Mouse (Mus musculus) cerebellum, postnatal 25 days (tissue): ENCODE data around the gene Sh3bgrl.

Experiments used
- DNase-seq, 2 experiments: peaks; one replicate each; pipeline ENCODE4 v3.0.0; 2021; ENCODE audit warnings: mixed read lengths in 2 of 2

Gene Sh3bgrl

DNA sequence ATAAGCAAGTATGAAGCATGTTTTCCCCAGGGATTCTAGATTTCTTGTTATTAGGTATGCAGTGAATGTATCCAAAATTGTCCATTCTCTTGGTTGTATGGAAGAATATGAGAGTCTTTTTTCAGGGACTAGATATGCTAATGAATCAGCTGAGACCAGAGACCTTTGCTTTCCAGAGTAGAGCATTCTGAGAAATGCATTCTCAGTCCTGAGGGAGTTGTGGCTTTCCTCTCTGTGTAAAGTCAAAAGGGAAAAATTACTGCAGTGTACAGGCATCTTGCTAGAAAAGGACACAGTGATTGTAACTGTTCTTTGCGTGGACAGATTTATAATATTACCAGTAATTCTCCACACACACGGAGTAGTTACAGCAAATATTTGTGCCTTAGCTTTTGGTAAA is 38.3 kb downstream of the Sh3bgrl start:
- no peak for DNase-seq

DNA sequence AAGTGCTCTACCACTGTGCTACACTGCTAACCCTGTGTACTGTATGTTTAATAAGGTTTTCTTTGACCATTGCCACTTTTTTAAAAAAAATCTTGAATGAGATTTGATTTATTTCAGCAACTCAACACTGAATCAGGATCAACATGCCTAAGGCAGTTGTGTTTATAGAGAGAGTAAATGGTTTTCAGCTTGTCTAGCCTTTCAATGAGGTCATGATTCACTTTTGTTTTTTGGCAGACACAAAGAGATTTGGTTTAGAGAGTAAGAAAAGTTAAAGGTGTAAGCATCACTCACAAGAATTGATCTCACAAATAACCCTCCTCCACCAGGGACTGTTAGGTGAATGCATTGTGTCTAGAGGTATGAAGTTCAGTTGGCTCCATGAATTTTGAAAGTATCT is 41.1 kb downstream of the Sh3bgrl start:
- DNase-seq: no peak

DNA sequence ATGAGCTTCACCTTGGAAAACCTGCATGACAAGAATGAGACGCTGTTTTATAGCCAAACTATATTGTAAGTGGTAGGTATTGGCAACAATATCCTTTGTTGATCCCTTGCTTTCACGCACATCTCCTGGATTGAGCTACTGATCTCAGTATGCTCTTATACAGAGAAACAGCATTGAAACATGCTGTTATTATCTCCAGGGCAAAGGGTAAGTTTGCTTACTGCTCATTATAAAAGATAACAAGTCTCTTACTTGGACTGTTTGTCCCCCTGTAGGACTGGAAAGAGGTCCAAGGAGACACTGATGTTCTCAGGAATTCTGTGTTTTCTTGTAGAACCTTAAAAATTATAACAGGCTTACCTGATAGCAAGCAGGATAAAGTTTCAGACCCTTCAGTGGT is 41.7 kb downstream of the Sh3bgrl start:
- DNase-seq: no peak

DNA sequence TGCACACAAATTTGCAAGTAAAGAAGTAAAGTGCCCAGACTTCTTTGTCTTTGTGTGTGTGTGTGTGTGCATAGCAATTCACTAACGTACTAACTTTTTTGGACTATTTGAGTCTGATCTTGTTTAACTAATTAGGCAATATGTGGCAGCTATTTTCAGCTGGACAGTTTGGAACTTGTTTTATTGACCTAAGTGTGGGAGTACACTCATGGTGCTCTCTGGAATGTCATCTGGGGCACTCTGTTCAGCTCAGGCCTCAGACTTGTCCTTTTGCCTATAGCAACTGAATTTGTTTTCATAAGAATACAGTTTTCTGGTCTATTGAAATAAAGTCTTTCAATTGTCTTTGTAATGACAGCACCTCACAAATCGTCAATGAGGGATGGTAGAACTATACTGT is 42.1 kb downstream of the Sh3bgrl start:
- no peak for DNase-seq

DNA sequence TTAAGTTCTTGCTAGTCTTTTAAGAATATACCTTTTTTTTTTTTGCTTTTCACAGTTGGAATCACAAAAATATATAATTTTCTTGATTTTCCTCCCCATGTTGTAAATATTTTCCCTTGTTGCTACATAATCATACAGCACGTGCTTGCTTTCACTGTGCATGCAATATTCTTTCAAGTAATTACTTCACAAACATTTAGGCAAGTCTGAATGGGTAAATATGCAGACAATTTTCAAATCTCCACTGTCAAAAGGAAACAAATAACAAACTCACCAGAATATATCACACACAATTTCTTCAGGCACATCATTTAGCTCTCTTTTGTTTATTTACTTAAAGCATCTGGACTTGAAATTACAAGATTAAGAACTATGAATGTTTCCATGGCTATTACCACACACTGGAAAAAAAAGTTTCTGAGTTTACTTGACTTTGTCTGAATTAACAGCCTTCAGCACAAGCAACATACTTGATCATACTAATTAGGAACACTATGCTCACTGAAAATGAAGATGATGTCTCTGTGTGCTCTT is 46.2 kb downstream of the Sh3bgrl start:
- DNase-seq: no peak

DNA sequence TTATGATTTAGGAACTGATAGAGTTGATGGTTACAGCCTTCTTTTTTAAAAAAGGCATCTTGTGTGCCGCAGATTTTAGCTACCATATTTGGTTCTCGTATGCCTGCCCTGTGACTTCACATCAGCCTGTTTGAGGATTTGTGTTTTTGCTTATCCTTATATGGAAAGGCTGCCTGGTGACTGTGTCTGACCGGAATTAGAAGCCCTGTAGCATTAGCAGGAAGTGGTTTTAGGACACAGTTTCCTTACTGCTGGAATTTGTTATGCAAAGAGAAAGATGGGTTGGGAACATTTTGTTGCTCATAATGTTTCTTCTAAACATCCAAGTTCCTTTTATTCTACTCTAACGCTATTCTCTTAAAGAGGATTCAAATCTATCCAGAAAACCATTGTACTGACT is 47.1 kb downstream of the Sh3bgrl start:
- DNase-seq: no peak

DNA sequence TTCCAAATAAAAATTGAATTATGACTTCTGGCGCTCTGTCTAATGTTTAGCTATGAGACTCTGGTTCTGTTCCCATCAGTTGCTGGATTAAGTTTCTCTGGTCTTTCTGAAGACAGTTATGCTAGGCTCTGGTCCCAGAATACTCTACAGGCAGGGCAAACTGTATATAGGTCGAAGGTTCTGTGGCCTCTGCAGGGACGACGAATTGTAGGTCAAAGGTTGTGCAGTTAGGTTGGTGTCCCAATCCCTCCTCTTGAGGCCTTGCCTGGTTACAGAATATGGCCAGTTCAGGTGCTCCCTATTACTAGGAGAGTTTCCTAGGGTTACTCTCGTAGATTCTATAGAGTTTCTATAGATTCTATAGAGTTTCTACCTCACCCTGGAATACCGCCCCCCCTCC is 50.6 kb downstream of the Sh3bgrl start:
- DNase-seq: no peak

DNA sequence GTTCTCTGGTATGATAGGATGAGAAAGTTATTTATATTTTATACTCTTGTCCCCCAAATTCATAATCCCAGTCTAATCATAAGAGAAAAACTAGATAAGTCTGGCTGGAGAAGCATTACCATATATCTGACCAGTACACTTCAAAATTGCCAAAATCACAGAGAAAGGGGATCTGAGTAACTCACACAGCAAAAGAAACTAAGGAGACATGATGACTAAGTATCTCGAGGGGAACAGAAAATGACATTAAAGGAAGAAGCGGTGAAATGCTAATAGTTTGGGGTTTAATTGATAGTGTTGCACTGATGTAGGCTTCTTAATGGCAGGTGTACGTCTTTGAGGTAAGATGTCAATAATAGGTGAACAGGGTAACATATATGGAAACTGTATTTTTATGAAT is 51.9 kb downstream of the Sh3bgrl start:
- DNase-seq: no peak

DNA sequence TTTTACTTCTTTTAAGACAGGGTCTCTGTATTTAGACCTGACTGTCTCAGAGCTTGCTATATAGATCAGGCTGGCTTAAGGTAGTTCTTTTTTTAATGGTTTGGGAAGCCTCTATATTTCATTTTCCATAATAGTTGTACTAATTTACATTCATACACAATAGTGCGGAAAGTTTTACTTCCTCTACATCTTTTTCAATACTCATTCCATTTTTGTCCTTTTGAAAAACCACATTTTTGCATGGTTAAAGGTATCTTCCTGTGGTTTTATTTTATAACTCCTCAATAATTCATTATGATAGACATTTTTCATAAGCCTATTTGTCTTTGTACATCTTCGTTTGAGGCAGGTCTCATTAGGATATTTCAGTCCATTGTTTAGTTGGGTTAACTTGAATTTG is 56.1 kb downstream of the Sh3bgrl start:
- DNase-seq: no peak

DNA sequence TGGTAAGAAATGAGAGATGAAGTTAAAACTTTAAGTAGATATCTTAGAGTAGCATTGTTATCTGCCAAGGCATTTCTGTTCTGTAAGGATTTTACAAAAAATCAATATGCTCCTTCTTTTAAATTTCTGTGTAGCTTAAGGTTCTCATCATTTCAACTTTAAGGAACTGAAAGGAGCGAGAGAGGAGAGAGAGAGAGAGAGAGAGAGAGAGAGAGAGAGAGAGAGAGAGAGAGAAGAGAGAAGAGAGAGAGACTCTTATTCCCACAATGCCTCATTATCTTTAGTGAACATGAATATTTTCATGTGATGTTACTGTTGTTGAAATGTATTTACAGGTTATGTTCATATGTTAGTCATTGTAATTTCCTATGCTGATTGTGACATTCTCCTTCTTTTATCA is 65.2 kb downstream of the Sh3bgrl start:
- DNase-seq: no peak

DNA sequence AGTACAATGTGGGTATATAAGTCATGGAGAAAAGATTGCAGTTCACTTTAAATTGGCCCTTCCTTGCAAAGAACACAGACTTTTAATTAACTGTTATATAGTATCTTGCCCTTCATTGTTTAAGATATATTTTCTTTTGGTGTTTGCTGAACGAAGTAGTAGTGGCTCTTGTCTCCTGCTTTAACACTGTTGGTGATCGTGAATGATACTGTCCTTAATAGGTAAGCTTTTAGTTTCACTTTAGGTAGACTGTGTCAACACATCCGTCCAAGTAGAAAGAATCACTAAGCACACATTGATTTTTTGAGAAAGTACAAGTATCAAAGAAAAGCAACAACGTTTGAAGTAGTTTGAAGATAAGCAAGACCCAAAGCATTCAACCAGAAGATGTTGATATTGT is 65.7 kb downstream of the Sh3bgrl start:
- DNase-seq: no peak

DNA sequence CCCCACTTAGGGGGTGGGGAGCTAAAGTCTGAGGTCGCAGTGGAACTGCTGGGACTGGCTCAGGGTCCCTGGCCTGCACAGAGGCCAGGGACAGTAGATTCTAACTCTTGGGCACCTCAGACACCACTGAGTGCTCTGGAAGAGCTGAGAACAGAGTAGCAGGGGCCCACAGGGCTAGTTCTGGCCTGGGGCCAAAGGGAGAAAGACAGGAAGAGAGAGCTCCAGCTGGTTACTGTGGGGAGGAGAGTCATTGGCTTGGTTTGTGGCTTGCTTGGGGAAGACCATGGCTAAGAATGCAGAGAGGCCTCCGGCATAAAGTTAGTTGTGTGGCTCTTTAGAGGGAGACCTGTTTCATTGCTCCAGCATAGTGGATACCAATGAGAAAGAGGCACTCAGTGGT is 79.9 kb downstream of the Sh3bgrl start:
- no peak for DNase-seq

DNA sequence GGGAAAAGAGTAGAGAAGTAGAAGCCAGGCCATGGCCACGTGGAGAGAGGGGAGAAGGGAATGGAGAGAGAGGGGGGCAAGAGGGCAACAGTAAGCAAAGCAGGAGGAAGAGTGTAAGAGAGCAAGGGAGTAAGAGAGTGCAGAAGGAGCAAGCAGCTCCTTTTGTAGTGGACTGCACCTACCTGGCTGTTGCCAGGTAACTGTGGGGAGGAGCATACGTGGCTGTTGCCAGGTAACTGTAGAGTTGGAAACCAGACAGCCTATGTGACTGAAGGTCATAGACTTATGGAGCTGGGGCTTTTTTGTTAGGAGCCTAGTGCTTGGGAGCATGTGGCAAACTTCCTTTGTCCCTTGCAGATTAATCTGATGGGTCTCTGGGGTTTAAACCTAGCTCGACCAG is 80.3 kb downstream of the Sh3bgrl start:
- DNase-seq: no peak

DNA sequence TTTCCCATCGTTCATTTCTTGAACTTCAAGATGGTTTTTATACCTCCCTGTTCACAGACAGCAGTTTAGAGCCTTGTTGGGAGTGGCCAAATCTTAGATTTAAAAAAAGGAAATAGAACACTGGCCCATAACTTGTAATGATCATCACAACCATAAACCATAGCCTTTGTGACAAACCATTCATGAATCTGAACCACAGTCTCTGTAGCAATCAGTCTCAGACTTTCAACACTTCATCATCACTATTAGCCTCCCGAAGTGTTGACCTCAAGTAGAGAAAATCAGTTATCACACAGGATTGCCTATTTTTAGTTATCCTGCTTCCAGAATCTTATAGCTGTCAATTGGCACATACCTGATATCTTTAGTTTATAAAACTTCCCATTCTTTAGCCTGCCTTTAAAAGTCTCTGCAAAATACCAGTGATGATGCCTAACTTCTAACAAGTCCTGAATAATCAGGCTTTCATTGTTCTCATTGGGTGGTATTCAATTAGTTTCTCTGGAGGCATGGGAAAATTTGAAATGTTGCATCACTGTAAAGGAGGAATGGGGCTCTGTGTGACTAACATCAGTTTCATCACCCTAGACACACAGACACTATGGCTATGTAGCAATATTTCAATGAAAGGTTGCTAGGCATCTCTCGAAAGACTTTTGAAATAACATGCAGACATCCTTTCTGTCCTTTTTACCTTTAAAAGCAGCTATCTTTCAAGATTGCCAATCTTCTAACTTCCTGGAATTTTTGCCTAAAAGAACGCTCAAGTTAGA is 89.7 kb downstream of the Sh3bgrl start:
- no peak for DNase-seq

DNA sequence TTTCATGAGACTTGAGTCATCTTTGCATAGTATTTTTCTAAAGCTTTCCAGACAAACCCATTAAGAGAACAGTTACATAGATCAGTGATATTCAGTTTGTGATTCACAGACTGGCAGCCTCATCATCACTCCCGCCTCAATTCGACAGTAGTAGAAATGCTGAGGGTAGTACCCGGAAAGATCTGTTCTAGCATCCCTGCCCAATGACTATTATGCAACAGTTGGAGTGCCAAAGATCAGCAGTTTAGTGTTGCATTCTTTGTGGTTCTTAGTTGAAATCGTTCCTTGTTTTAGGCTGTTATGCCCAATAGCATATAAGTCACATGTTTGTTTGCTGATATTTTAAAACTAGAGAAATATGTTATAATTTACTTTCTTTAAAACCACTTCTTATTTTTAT is 94.4 kb downstream of the Sh3bgrl start:
- DNase-seq: no peak

DNA sequence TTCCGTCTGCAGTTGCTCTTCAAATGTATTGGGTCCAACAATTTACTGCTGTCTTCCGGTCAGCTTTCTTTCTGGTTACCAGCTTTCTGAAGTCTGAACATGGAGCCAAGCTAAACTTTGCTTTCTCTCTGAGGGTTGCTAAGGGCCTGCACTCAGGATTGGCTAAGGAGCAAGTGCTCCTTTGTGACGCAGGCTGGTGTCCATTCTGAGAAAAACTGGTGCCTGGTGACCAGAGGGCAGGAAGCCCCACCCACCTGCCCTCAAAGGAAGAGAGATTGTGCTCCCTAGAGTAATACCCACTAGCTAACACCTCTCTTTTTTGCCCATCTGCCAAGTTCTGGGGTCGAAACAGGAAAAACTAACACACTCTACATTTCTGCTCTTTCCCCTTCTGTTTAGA is 95.8 kb downstream of the Sh3bgrl start:
- DNase-seq: no peak

DNA sequence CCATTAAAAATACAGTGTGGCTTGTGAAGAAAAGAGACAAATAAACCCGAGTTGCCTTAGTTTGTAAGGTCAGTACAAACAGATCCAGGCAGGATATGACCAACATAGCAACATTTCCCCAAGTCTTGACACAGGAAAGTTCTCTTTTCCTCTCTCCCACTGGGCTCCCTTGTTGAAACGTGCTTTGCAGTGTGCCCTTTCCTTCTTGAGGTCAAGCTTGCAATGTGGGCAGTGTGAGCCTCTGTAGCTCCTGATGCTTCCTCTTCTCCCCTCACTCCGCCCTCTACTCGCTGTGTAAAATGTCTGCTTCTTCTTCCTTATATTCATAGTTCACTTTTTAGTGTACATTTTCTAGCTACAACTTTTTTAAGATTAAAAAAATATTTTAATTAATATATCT is 96.3 kb downstream of the Sh3bgrl start:
- no peak for DNase-seq

DNA sequence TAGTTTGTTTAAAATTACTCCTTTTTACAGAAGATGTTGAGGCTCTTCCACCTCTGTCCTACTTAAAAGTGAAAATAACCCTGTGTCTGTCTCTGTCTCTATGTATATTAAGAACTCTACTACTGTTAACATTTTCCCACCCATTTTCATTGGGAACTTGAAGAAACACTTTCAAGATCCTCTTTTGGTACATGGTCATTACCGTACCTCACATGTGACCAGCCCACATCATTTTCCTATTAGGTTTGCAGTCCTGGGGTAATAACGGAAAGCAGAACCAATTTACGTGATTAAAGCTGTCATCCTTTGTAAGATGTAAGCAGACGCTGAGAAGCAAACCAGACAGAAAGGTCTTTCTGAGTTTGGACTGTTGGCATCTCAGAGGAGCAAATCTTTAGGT is 101.3 kb downstream of the Sh3bgrl start, which contains the start of gene Gm6377:
Gene Gm6377, plus strand, starts transcription at position 289 of the 400 bp plus-strand sequence.
- no peak for DNase-seq

DNA sequence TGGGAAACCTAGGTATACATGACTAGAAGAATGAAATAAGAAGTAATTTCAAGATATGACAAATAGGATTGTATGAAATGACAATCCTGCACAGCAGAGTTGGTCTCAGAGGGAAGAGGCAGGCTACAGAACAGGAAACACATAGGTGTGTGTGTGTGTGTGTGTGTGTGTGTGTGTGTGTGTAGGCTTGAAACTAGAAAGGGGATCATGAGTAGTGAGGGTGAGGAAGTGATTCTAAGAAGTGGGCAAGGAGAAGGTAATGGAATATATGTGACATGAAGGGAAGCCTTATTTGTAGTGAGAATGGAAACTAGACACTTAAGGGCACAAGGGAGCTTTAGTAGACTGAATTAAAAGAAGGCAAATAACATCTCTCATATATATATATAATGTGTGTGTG is 112.7 kb downstream of the Sh3bgrl start:
- DNase-seq: no peak

DNA sequence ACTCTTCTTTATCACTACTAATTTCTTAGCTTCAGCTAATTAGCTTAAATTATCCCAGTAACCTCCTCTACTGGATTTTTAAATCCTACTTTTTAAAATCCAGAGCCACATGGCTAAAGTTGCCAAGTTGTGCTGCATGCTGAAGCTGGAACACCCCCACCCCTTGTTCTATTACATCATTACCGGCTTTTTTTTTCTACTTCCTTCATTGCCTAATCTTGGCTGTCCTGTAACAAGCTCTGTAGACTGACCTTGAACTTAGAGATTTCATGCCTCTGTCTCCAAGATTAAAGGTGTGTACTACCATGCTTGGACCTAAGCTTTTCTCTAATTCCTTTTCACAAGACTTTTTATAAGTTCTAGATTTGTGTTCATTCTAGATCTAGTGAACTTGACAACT is 133.6 kb downstream of the Sh3bgrl start:
- DNase-seq: no peak

DNA sequence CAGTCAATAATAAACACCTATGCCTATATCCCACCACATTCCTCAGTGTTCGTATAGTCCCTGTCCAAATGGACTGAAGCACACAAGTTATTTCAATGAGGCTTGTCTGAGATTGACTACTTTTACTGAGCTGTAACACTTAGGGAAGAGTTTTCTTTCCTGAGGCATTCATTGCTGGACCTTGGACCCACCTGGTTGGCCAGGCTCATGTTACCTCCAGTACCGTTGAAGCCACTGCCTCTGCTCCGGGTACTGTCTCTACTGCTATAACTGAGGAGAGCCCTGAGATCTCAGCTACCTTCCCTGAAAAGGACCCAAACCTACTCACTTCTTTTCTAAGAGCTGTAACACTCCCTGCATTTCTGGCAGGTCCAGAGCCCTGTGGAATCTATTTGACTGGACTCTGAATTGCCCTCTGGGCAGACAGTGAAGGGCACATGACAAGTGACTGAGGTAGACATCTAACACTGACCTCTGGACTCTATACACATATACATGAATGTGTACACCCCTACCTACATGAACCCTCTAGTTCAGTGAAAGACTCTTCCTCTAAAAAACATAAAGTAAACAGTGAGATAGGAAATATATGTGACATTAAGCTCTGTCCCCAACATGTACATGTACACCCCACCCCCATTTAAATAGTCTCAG is 140.3 kb downstream of the Sh3bgrl start:
- DNase-seq: no peak

DNA sequence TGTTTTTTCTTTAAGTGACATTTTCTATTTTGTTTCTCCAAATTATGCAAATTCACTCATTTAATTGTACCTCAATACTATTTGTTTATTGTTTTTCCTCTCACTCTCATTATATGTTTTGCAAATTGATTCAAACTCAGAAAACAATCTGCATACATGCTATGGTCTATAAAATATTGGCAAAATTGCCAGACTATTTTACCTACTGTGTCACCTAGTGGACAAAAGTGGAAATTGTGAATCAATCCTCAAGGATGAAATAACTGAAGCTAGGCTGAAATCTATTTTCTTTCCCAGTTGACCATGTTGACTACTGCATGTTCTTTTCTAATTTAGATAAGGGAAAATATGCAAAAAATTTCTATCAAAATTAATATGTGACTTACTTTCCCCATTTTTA is 143.0 kb downstream of the Sh3bgrl start:
- DNase-seq: no peak
